Mouse (Mus musculus) MEL (cell line): ENCODE measurements at regions not wholly inside any gene's neighbourhood (a gene's known extent, or its start where the extent isn't known, plus 50 kb on each side); places are given as distances from the start of the nearest gene placed in this dataset.

Source experiments
- DNase-seq: peaks from one replicate; pipeline ENCODE4 v3.0.0; 2011; ENCODE audit warnings: low read depth, low spot score
- H3K27ac ChIP-seq: 2 replicates; pipeline ENCODE4 v1.5.1; 2012; ENCODE audit warnings: low read depth, mild to moderate bottlenecking, control low read depth, low read length, moderate library complexity; ENCODE audit not compliant: control insufficient read depth
- H3K27me3 ChIP-seq, 2 experiments: fragments of 150-350 bp in 1 of 2; sonication (generic) in 1 of 2; 2 replicates each; pipeline ENCODE4 v1.6.1; 2012; ENCODE audit warnings: low read length in 2 of 2, mild to moderate bottlenecking in 2 of 2, improper control_type of control experiment in 1 of 2, moderate library complexity in 1 of 2; ENCODE audit not compliant: insufficient read depth in 2 of 2, control insufficient read depth in 1 of 2
- H3K36me3 ChIP-seq, 2 experiments: 2 replicates each; pipeline ENCODE4 v1.6.1; 2012 to 2014; ENCODE audit warnings: low read length in 2 of 2, improper control_type of control experiment in 1 of 2, inconsistent platforms in 1 of 2, mild to moderate bottlenecking in 1 of 2; ENCODE audit not compliant: insufficient read depth in 2 of 2, control insufficient read depth in 1 of 2
- H3K4me1 ChIP-seq, 2 experiments: fragments of 150-350 bp in 1 of 2; sonication (generic) in 1 of 2; 2 replicates each; pipeline ENCODE4 v1.6.1; 2012; ENCODE audit warnings: low read length in 2 of 2, improper control_type of control experiment in 1 of 2, mild to moderate bottlenecking in 1 of 2; ENCODE audit not compliant: insufficient read depth in 2 of 2, control insufficient read depth in 1 of 2
- H3K4me3 ChIP-seq, 2 experiments: fragments of 150-350 bp in 1 of 2; sonication (generic) in 1 of 2; 2 replicates each; pipeline ENCODE4 v1.5.1; 2012; ENCODE audit warnings: low read depth in 2 of 2, low read length in 2 of 2, mild to moderate bottlenecking in 2 of 2, moderate library complexity in 2 of 2, control low read depth in 1 of 2, improper control_type of control experiment in 1 of 2; ENCODE audit not compliant: control insufficient read depth in 1 of 2, insufficient read depth in 1 of 2
- H3K79me2 ChIP-seq: 2 replicates; pipeline ENCODE4 v1.6.1; 2012; ENCODE audit warnings: mild to moderate bottlenecking, low read length, moderate library complexity; ENCODE audit not compliant: control insufficient read depth, poor library complexity, insufficient read depth
- H3K9ac ChIP-seq: 2 replicates; pipeline ENCODE4 v1.6.1; 2012; ENCODE audit warnings: low read depth, mild to moderate bottlenecking, control low read depth, low read length, moderate library complexity; ENCODE audit not compliant: control insufficient read depth, poor library complexity, severe bottlenecking
- H3K9me3 ChIP-seq: fragments of 150-350 bp; sonication (generic); replicated peaks from 2 replicates; pipeline ENCODE4 v1.6.1; 2012; ENCODE audit warnings: mild to moderate bottlenecking, low read length, improper control_type of control experiment, moderate library complexity; ENCODE audit not compliant: insufficient read depth
- BHLHE40 ChIP-seq: IDR thresholded peaks from 2 replicates; pipeline ENCODE4 v1.6.1; 2012; ENCODE audit warnings: low read depth, mild to moderate bottlenecking, inconsistent platforms, low read length, improper control_type of control experiment, borderline replicate concordance
- CHD2 ChIP-seq: IDR thresholded peaks from 2 replicates; pipeline ENCODE4 v1.6.1; 2011; ENCODE audit warnings: low read length, improper control_type of control experiment
- JUND ChIP-seq: IDR thresholded peaks from 2 replicates; pipeline ENCODE4 v1.6.1; 2011; ENCODE audit warnings: low read depth, mild to moderate bottlenecking, improper control_type of control experiment, low read length
- MEF2A ChIP-seq: IDR thresholded peaks from 2 replicates; pipeline ENCODE4 v1.6.1; 2014; ENCODE audit warnings: low read depth, mild to moderate bottlenecking, inconsistent platforms, low read length, improper control_type of control experiment; ENCODE audit not compliant: poor library complexity, insufficient replicate concordance, severe bottlenecking; ENCODE audit errors: extremely low read depth
- NRF1 ChIP-seq: IDR thresholded peaks from 2 replicates; pipeline ENCODE4 v1.6.1; 2014; ENCODE audit warnings: low read depth, mild to moderate bottlenecking, inconsistent platforms, low read length, improper control_type of control experiment, moderate library complexity; ENCODE audit not compliant: poor library complexity, insufficient read depth, severe bottlenecking
- RCOR1 ChIP-seq: IDR thresholded peaks from 2 replicates; pipeline ENCODE4 v1.6.1; 2012; ENCODE audit warnings: low read depth, mild to moderate bottlenecking, inconsistent platforms, low read length, improper control_type of control experiment
- SIN3A ChIP-seq: IDR thresholded peaks from 2 replicates; pipeline ENCODE4 v1.6.1; 2012; ENCODE audit warnings: low read length, improper control_type of control experiment, inconsistent platforms
- UBTF ChIP-seq: IDR thresholded peaks from 2 replicates; pipeline ENCODE4 v1.6.1; 2012; ENCODE audit warnings: low read depth, mild to moderate bottlenecking, inconsistent platforms, low read length, improper control_type of control experiment, moderate library complexity, borderline replicate concordance; ENCODE audit not compliant: insufficient read depth
- USF1 ChIP-seq: IDR thresholded peaks from 2 replicates; pipeline ENCODE4 v1.6.1; 2014; ENCODE audit warnings: low read depth, mild to moderate bottlenecking, inconsistent platforms, low read length, improper control_type of control experiment, moderate library complexity

- H3K79me2 ChIP-seq = no peaks in the 10 kb centered on the region
- no peak overlapping the region for H3K4me3 ChIP-seq
- H3K9me3 ChIP-seq = no peaks in the 10 kb centered on the region
- no peak overlapping the region for H3K9ac ChIP-seq
- no peaks in the 10 kb centered on the region for H3K36me3 ChIP-seq
- H3K27ac ChIP-seq = no peak overlapping the region
- no peaks in the 10 kb centered on the region for H3K27me3 ChIP-seq
- H3K4me1 ChIP-seq = no peaks in the 10 kb centered on the region
- no peak for DNase-seq
- TF ChIP-seq USF1 = no peak
- TF ChIP-seq JUND = no peak
Observed at GRCm38 (mm10) chr11:92011284-92011683, 433.9 kb upstream of the Kif2b start.

GRCm38 (mm10) chr11:91995524-91995923 is 418.2 kb upstream of the Kif2b start:
- no peak overlapping the region for H3K9ac ChIP-seq
- H3K4me3 ChIP-seq = no peak overlapping the region
- H3K79me2 ChIP-seq = no peaks in the 10 kb centered on the region
- no peak for DNase-seq
- H3K27me3 ChIP-seq = no peaks in the 10 kb centered on the region
- TF ChIP-seq MEF2A = no peak
- no peak for TF ChIP-seq NRF1
- TF ChIP-seq RCOR1 = no peak
- no peak overlapping the region for H3K27ac ChIP-seq
- no peaks in the 10 kb centered on the region for H3K36me3 ChIP-seq
- no peaks in the 10 kb centered on the region for H3K9me3 ChIP-seq
- H3K4me1 ChIP-seq = no peaks in the 10 kb centered on the region

- Histone ChIP-seq H3K4me1 (no peaks in the 10 kb centered on the region), H3K4me3 (no peak overlapping the region), H3K27me3 (no peaks in the 10 kb centered on the region), H3K9me3 (no peaks in the 10 kb centered on the region), H3K9ac (no peak overlapping the region), H3K27ac (no peak overlapping the region), H3K79me2 (no peaks in the 10 kb centered on the region), H3K36me3 (no peaks in the 10 kb centered on the region)
- DNase-seq = no peak
- TF ChIP-seq CHD2 = no peak
- TF ChIP-seq UBTF = no peak
Observed at GRCm38 (mm10) chr11:91969531-91969930, 392.2 kb upstream of the Kif2b start.

- no peak for TF ChIP-seq SIN3A
- TF ChIP-seq BHLHE40 = no peak
- TF ChIP-seq NRF1 = no peak
Observed at GRCm38 (mm10) chr11:91944336-91944735, 367.0 kb upstream of the Kif2b start.

More at GRCm38 (mm10) chr11:91944336-91944735, 367.0 kb upstream of the Kif2b start:
- H3K36me3 ChIP-seq = no peaks in the 10 kb centered on the region
- H3K27ac ChIP-seq = no peak overlapping the region
- no peak for DNase-seq
- no peaks in the 10 kb centered on the region for H3K4me1 ChIP-seq
- H3K9me3 ChIP-seq = no peaks in the 10 kb centered on the region
- H3K9ac ChIP-seq = no peak overlapping the region
- no peak overlapping the region for H3K4me3 ChIP-seq
- H3K79me2 ChIP-seq = no peaks in the 10 kb centered on the region
- no peaks in the 10 kb centered on the region for H3K27me3 ChIP-seq
